Mouse (Mus musculus): ENCODE results near the gene Pygo1. TPM values are rescaled to one million over a fixed set of nuclear protein-coding genes. Genes with fewer than 3 reads are reported as not detected.

The Pygo1 gene
- 1 to 10 TPM; 6.9 to 8.3 TPM for total RNA-seq (2021)
- long read RNA-seq, experiment 1, full-length matches to known transcripts = 4 of 9 reads
- long read RNA-seq, experiment 1, partial matches to known transcripts = 2 of 9 reads
- long read RNA-seq, experiment 1, other reads (novel, unspliced or antisense) = 3 of 9 reads
- long read RNA-seq, experiment 2, full-length matches to known transcripts = 3 of 8 reads
- long read RNA-seq, experiment 2, partial matches to known transcripts = 0 of 8 reads
- long read RNA-seq, experiment 2, other reads (novel, unspliced or antisense) = 5 of 8 reads

DNA sequence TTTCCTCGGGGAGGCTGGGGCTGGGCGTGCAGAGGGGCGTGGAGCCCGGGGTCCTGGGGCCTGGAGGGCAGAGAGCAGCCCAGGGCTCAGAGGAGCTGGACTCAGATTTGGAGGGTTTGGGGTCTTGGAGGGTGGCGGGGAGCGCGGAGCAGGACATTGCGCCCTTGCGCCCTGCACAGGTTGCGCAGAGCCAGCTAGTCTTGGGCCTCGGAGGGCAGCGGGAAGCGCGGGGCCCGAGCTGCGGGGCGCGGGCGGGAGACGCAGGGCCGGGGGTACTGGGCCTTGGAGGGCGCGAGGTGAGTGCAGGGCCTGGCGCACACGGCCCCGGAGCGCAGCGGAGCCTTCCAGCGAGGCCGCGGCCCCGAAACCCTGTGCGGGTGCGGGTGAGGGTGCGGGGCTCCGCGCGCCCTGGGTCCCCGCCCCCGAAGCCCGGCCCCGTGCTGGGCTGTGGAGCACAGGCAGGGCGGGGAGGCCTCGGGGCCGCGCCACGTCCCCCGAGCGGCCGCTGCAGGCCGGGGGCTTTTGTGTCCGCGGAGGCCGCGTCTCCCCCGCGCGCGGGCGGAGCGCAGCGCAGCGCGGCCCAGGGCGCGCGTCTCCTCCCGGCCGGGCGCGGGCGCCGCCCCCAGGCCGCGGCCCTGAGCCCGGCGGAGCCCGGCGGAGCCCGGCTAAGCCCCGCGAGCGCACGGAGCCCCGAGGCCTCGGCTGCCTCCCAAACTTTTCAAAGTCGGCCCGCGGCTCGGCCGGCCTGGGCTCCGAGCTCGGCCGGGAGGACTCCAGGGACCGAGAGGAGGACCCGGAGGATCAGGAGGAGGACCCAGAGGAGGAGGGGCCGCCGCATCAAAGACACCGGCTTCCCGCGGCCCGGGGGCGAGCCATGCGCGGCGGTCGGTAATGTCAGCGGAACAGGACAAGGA is at the start of gene Pygo1:
TSS of gene Pygo1 (plus strand) at position 625 of the 914 bp plus-strand sequence.
- DNase-seq = peak; percentile 59

- no peak for DNase-seq
Measured at GRCm38 (mm10) chr9:72875878-72876277, 49.6 kb upstream of the Pygo1 start.

- DNase-seq = no peak
Measured at GRCm38 (mm10) chr9:72877905-72878304, 47.5 kb upstream of the Pygo1 start.

- no peak for DNase-seq
Measured at GRCm38 (mm10) chr9:72878656-72879055, 46.8 kb upstream of the Pygo1 start.

- no peak for DNase-seq
Measured at GRCm38 (mm10) chr9:72879601-72880000, 45.8 kb upstream of the Pygo1 start.

GRCm38 (mm10) chr9:72880225-72880960 is 45.1 kb upstream of the Pygo1 start:
- DNase-seq = no peak

DNA sequence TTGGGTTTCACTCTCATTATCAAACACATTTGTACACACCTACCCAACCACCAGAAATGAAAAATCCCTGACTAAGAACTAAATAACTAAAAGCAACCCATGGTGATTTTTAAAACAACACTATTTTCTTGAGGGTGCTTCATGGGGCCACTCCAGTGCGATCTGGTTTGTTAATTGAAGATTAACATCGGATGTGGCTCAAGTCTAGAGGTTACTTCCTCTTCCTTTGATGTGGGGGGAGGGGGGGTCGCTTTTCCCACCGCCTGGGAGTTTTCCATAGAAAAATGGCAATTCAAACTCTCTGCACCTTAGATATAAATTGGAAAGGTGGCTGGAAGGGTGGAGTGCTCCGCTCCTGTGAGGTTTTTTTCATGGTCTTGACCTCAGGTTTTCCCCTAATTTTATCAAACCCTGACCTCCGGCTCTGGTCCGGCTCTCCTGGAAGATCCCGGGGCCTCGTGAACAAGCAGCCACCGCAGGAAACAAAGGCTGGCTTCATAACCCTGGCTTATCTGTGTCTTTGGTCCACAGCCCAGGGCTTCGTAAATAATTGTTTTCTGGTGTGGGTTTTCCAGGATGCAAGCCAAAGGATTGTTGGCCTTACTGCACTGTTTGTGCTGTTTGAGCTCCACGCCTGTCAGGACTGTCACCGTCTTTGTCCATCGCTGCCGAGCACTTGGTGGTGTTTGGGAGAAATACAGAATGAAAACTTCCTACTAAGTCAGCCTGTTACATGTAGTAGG is 44.2 kb upstream of the Pygo1 start:
- DNase-seq = peak; percentile 20

- no peak for DNase-seq
Measured at GRCm38 (mm10) chr9:72883940-72884339, 41.5 kb upstream of the Pygo1 start.

- no peak for DNase-seq
Measured at GRCm38 (mm10) chr9:72889777-72890176, 35.7 kb upstream of the Pygo1 start.

GRCm38 (mm10) chr9:72890499-72891085 is 34.9 kb upstream of the Pygo1 start:
- no peak for DNase-seq

DNA sequence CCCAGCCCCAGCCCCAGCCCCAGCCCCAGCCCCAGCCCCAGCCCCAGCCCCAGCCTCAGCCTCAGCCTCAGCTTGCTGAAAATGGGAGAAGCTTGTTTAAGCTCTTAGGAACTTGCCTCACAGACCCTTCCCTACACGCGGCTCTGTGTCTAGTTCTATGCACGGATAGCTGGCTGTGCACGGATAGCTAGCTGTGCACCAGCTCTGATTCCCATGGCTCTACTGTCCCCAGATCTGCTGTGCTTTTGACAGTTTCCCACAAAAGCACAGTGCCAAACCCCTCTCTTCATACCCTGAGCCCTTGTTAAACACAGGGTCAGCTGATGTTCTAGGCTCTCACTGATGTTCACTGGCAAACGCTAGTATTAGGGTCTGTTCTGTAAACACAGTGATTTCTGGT is 32.7 kb upstream of the Pygo1 start:
- DNase-seq = no peak

DNA sequence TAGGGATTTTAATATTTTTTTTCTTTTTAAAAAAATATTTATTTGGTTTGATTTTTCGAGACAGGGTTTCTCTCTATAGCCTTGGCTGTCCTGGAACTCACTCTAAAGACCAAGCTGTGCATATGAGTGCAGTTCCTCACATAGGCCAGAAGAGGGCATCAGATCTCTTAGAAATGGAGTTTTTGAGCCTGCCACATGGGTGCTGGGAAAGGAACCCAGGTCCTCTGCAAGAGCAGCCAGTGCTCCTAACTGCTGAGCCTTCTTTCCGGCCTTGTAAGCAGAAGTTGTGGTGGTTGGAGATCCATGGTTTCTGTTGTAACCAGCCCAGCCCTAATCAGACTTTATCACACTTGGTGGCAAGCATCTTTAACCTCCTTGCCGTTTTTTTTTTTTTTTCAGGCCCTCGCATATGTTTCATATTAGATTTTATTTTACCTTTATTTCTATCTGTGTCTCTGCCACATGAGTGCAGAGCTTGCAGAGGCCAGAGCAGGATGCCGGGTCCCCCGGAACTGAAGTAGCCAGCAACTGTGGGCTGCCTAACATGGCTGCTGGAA is 30.6 kb upstream of the Pygo1 start:
- DNase-seq = no peak

GRCm38 (mm10) chr9:72902057-72902456 is 23.4 kb upstream of the Pygo1 start:
- peak; percentile 35 for DNase-seq

- DNase-seq = no peak
Measured at GRCm38 (mm10) chr9:72902611-72903010, 22.8 kb upstream of the Pygo1 start.

GRCm38 (mm10) chr9:72906693-72907103 is 18.7 kb upstream of the Pygo1 start:
- DNase-seq = no peak

- no peak for DNase-seq
Measured at GRCm38 (mm10) chr9:72911381-72911780, 14.1 kb upstream of the Pygo1 start.

GRCm38 (mm10) chr9:72913551-72913950 is 11.9 kb upstream of the Pygo1 start:
- DNase-seq = no peak

DNA sequence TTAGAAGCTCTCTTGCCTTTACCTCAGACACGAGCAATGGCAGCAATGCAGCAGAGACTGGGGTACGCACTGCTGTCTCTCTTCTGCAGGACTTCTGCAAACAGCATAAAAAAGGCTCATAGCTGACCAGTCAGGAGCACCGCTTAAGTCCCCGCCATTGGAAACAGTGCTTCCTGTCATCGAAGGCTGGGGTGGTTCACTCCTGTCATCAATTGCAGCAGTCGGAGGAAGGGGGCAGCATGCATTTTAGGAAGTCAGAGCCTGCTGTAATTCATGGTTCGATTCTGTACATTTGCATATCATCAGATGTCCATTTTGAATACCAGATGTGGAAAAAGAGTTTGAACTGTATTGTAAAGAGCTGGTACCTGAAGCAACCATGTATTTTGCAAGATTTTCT is 9.7 kb upstream of the Pygo1 start:
- no peak for DNase-seq

DNA sequence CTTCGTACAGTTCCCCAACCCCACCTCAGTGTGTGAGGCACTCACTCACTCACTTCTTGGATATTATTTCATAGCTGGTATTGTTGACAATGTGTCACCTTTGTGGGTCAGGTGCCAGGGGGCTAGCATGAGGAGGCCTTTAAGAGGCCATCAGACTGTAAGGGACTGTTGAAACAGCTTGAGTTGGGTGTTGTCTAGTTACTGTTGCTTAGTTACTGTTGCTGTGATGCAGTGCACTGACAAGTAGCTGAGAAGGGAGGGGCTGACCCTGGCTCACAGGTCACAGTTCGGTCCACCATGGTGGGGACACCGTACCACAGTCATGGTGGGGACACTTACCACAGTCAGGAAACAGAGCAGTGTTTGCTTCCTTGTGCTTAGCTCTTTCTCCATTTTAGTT is 2.4 kb upstream of the Pygo1 start:
- no peak for DNase-seq

GRCm38 (mm10) chr9:72925935-72926258 is 452 bp downstream of the Pygo1 start:
- DNase-seq = no peak

- DNase-seq = no peak
Measured at GRCm38 (mm10) chr9:72931166-72931790, 5.8 kb downstream of the Pygo1 start.

Data from gastrocnemius, postnatal 25 days (tissue).